Mouse (Mus musculus) thymus, postnatal 10 days (tissue): ENCODE results near the gene Car10.

Experiments used
- DNase-seq, 2 experiments: peaks; one replicate each; pipeline ENCODE4 v3.0.0; 2021; ENCODE audit warnings: low spot score in 2 of 2

The Car10 gene

GRCm38 (mm10) chr11:93172430-93172829, 74.6 kb downstream of the Car10 start:
- DNase-seq = no peak

- DNase-seq = no peak
Observed at GRCm38 (mm10) chr11:93173533-93174308, 75.9 kb downstream of the Car10 start.

- DNase-seq = no peak
Observed at GRCm38 (mm10) chr11:93185477-93185876, 87.6 kb downstream of the Car10 start.

DNA sequence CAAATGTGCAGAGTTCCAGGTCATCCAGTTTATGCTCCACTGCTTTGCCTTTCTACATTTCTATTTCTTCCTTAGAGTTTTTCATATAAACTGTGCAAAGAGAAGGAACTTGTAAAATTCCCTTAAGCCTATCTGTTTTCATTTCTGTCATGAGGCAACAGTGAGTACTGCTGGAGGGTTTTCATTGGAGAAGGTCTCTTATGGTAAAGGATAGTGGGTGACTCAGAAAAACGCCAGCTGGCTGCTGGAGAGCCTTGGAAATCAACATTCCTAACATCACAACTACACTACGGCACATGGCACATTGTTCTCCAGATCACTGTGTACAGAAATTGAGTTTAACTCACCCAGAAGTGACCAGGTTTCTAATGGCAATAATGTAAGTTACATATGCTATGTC, 88.3 kb downstream of the Car10 start:
- no peak for DNase-seq

- no peak for DNase-seq
Observed at GRCm38 (mm10) chr11:93188621-93189020, 90.8 kb downstream of the Car10 start.

- no peak for DNase-seq
Observed at GRCm38 (mm10) chr11:93200046-93200445, 102.2 kb downstream of the Car10 start.

GRCm38 (mm10) chr11:93217457-93217856, 119.6 kb downstream of the Car10 start:
- no peak for DNase-seq

GRCm38 (mm10) chr11:93230057-93230456, 132.2 kb downstream of the Car10 start:
- DNase-seq = no peak

DNA sequence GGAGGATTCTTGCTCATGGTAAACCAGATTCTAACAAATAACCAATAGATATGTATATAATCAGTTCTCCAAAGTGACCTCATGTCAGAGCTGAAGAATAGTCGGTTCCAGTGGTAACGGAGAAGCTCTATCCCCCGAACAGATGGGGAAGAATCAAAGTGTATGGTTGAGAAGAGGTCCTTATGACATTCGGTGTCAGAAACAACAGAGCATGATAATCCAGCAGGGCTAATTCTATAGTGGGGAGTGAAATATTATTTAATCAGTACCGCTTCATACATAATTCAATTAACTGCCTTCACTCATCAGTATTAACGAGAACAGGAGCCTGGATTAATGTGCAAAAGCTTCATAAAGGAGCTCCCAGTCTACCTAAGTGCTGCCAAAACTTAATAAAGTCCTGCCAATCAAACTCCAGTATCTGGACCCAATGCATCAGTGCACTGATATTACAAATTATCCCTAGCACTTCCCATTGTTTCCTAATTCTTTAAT, 152.0 kb downstream of the Car10 start:
- no peak for DNase-seq

GRCm38 (mm10) chr11:93251766-93252165, 153.9 kb downstream of the Car10 start:
- DNase-seq = no peak

- no peak for DNase-seq
Observed at GRCm38 (mm10) chr11:93263979-93264378, 166.2 kb downstream of the Car10 start.

- no peak for DNase-seq
Observed at GRCm38 (mm10) chr11:93272016-93272415, 174.2 kb downstream of the Car10 start.

DNA sequence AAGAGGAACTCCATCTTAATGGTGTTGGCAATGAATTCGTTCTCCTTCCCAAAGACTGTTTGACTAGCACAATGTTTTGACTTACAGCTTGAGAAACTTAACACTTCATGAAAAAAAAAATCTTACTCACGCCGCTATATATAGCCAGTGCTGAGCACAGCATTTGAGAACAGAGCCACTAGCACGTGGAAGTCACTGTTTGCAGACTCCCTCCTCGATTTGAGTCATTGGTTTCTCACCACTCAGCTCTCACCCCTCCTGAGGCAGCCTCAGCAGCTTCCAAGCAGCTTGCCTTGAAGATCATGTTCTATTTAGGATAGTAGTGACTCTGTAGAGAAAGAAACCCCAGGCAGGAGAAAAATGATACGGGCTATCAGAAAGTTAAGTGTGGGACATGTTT, 176.1 kb downstream of the Car10 start:
- DNase-seq = no peak

DNA sequence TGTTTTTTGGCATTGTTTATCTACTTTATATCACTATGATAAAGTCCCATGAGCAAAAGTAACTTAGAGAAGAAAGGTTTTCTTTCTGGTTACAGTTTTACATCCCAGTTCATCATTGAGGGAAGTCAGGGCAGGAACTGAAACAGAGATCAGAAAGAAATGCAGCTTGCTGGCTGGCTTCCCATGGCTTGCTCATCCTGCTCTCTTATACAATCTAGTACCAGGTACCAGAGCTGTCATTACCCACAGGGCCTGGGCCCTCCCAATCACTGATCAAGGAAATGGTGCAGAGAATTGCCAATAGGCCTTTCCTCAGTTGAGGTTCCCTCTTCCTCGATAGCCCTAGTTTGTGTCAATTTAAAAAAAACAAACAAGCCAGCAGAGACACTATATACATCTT, 195.8 kb downstream of the Car10 start:
- no peak for DNase-seq

DNA sequence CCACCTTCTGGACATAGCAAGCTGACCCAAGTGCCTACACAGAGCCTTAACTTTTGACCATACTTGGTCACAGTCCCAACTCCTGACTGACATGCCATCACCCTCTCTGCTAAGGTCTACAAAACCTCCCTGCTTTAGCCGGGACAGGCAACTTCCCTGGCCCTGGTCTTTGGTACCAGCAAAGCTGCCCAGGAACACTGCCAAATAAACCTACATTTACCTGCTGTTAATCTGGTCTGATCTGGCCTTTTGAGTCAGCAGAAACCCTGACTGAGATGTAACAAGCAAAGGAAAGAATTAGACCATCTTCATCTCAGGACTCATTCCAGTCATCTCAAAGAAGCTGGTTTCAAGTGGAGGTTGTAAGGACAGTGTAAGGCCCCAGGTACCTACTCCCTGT, 212.2 kb downstream of the Car10 start:
- no peak for DNase-seq

GRCm38 (mm10) chr11:93337756-93338155, 239.9 kb downstream of the Car10 start:
- DNase-seq = no peak

DNA sequence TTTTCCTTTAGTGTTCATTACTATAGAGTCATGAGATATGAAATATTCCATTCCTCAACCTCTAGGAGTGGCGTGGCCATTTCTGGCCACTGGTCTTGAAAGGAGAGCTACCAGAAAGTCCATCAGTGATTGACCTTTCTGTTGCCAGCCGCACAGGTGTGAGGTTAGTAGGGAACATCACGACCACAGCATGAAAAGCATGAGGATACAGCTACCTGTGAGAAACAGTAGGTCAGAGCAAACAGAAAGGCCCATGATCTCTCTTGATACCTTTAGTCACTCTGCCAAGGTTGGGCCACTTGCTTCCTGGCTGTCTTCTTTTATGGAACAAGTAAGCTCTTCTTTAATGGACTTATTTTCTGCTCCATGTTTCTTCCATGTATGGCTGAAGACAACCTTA, 246.1 kb downstream of the Car10 start:
- no peak for DNase-seq

GRCm38 (mm10) chr11:93344869-93345268, 247.0 kb downstream of the Car10 start:
- no peak for DNase-seq

DNA sequence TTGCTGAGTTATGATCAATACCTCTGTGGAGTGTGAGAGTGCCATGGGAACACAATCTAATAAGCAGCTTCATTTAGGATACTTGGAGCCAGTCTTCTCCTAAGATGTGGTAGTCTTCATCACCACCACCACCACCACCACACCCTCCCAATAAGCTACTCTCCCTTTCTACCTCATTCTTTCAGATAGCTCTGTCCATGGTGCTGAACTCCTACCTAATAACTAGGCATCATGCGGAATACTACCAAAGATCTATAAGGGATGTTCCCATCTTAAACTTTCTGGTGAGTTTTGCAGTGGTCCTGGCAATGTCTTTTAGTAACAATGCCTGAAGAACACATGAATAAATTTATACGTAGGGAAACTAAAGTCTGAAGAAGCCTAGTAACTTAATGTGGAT, 263.7 kb downstream of the Car10 start:
- DNase-seq = no peak

DNA sequence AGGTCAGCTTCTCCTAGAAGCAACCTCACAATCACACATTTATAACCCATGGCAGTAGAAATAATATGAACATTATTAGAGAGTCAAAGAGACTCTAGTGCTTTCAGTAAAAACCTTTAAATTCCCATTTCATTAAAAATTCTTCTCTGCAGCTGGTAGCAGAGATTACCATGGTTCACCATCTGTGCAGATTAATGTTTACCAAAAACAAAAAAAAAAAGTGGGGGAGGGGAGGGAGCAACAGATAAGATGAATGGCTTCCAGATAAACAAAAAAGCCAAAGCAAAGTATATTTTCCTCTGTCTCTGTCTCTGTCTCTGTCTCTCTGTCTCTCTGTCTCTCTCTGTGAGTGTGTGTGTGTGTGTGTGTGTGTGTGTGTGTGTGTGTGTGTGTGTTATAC, 266.3 kb downstream of the Car10 start:
- no peak for DNase-seq

DNA sequence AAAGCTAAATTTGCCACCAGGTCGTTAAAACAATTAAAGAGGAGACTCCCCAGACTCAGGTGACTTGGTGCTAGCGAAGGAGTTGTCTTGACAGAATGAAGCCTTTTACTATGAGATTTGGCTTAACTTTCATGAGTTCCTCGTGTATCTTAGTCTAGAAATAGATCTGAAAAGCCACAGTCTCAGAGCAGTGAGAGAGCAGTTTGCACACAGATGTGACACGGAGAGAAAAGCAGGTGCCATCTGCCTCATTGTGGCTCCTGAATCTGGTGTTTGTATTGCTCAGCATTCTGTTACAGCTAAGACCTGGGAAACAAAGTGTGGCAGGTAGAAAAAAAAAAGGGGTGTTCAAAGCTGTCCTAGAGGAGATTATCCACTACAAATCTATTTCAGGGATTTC, 269.4 kb downstream of the Car10 start:
- DNase-seq = no peak

DNA sequence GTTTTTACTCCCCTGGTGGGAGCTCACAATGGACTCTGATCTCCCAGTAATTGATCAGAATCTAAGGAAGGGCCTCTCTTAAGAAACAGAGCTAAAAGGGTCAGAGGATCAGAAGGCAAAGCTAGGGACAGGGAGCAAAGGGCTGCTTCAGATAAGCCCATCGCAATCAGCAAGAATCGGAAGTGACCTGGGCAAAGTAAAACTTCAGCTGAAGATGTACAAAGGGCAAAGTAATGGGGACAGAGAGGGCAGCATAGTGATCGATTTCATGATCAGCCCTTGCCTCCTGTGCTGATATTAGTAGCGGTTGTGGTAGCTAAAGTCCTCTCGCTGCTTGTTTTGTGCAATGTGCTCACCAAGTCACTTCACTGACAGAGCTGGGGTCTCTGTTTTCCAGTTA, 269.9 kb downstream of the Car10 start:
- no peak for DNase-seq

- no peak for DNase-seq
Observed at GRCm38 (mm10) chr11:93373697-93374354, 276.0 kb downstream of the Car10 start.
